Mouse (Mus musculus) left cerebral cortex, adult 2 months (tissue): ENCODE data around the gene Rfc1. TPM values are rescaled to one million over a fixed set of nuclear protein-coding genes. Genes with fewer than 3 reads are reported as not detected.

Source experiments
- DNase-seq, 2 experiments: peaks; one replicate each; pipeline ENCODE4 v3.0.0; 2021 to 2022; ENCODE audit warnings: low spot score in 2 of 2, mixed read lengths in 1 of 2; ENCODE audit errors: extremely low spot score in 1 of 2
- H3K27ac ChIP-seq: fragments of 200-600 bp; 2 replicates; pipeline ENCODE4 v1.8.1; 2022
- H3K4me3 ChIP-seq: fragments of 200-600 bp; 2 replicates; pipeline ENCODE4 v1.8.1; 2022
- CTCF ChIP-seq: fragments of 200-600 bp; IDR thresholded peaks from 2 replicates; pipeline ENCODE4 v1.8.1; 2022; ENCODE audit warnings: antibody characterized with exemption, mild to moderate bottlenecking, moderate library complexity
- intact Hi-C: fragments of 180-260 bp; cut with DNase I; formaldehyde crosslinking; loops from one replicate; pipeline ENCODE4 v1.15.1; 2025
- long read RNA-seq, 2 experiments: library from polyadenylated mRNA; stranded (forward); transcript quantifications; one replicate each; pipeline ENCODE4 v2.0.0; 2021; ENCODE audit warnings: borderline mapping rate in 2 of 2
- total RNA-seq, 2 experiments: library from RNA; stranded (reverse); gene quantifications; 2 replicates each; pipeline ENCODE4 v1.2.3; 2021

Rfc1 gene
- 10 to 100 TPM; 27.7 to 28.0 TPM for total RNA-seq
- long read RNA-seq, experiment 1, full-length matches to known transcripts = 31 of 56 reads
- long read RNA-seq, experiment 1, partial matches to known transcripts = 9 of 56 reads
- long read RNA-seq, experiment 1, other reads (novel, unspliced or antisense) = 16 of 56 reads
- long read RNA-seq, experiment 2, full-length matches to known transcripts = 24 of 38 reads
- long read RNA-seq, experiment 2, partial matches to known transcripts = 8 of 38 reads
- long read RNA-seq, experiment 2, other reads (novel, unspliced or antisense) = 6 of 38 reads

GRCm38 (mm10) chr5:65335298-65336074 is at the start of gene Rfc1:
Gene Rfc1 (minus strand): TSS chr5:65335670.
- Histone ChIP-seq H3K27ac (peak within 1 kb of the TSS; percentile 74), H3K4me3 (peak within 1 kb of the TSS; percentile 100)
- peak; percentile 90 to 92 for DNase-seq
- intact Hi-C loops = loop anchor here (1.0 to 5.0 kb wide), 2 partner anchors 56 to 362 kb away; partner anchors contain the start of genes Lias, Pds5a and Rpl9
- TF ChIP-seq CTCF = no peak; the same call in 1 of the 2 replicates

DNA sequence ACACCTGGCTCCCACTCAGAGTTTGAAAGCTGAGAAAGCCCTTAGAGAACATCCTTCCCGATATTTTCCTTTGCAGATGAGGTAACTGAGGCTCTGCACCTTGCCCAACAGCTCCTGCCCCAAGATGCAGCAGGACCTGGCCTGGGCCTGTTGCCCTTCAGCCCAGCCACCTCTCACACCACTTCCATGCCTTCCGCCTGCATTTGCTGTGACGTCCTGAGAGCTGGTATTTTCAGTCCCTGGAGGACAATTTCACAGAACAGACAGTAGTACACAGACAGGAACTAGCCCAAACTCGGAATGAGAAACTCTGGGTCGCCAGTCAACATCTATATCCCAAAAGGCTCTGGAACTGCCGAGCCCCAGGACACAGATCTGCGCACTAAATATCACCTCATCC is 39.3 kb upstream of the Rfc1 start:
- Histone ChIP-seq H3K4me3 (no peak overlapping the region), H3K27ac (no peak overlapping the region)
- intact Hi-C loops = no loop called here
- DNase-seq = no peak
- no peak for TF ChIP-seq CTCF

GRCm38 (mm10) chr5:65371551-65371950 is 36.1 kb upstream of the Rfc1 start:
- Histone ChIP-seq H3K27ac (no peak overlapping the region), H3K4me3 (no peak overlapping the region)
- DNase-seq = no peak
- intact Hi-C loops = no loop called here
- TF ChIP-seq CTCF = no peak

GRCm38 (mm10) chr5:65367837-65368236 is 32.4 kb upstream of the Rfc1 start:
- TF ChIP-seq CTCF = no peak
- Histone ChIP-seq H3K4me3 (no peak overlapping the region), H3K27ac (no peak overlapping the region)
- intact Hi-C loops = no loop called here
- DNase-seq = no peak

GRCm38 (mm10) chr5:65357771-65358170 is 22.3 kb upstream of the Rfc1 start:
- intact Hi-C loops = no loop called here
- TF ChIP-seq CTCF = no peak

GRCm38 (mm10) chr5:65356851-65357250 is 21.4 kb upstream of the Rfc1 start:
- Histone ChIP-seq H3K27ac (no peak overlapping the region), H3K4me3 (no peak overlapping the region)
- intact Hi-C loops = no loop called here
- DNase-seq = no peak
- no peak for TF ChIP-seq CTCF

More at GRCm38 (mm10) chr5:65357771-65358170, 22.3 kb upstream of the Rfc1 start:
- DNase-seq = no peak
- no peak overlapping the region for H3K4me3 ChIP-seq
- H3K27ac ChIP-seq = no peak overlapping the region

GRCm38 (mm10) chr5:65354985-65355384 is 19.5 kb upstream of the Rfc1 start:
- no peak overlapping the region for H3K4me3 ChIP-seq
- no peak overlapping the region for H3K27ac ChIP-seq
- intact Hi-C loops = no loop called here
- DNase-seq = no peak
- TF ChIP-seq CTCF = peak; percentile 1; the same call in 1 of the 2 replicates

GRCm38 (mm10) chr5:65354097-65354496 is 18.6 kb upstream of the Rfc1 start:
- no peak for TF ChIP-seq CTCF
- H3K4me3 ChIP-seq = no peak overlapping the region
- intact Hi-C loops = no loop called here
- H3K27ac ChIP-seq = no peak overlapping the region
- DNase-seq = no peak

- Histone ChIP-seq H3K4me3 (no peak overlapping the region), H3K27ac (no peak overlapping the region)
- TF ChIP-seq CTCF = no peak
- intact Hi-C loops = no loop called here
- DNase-seq = no peak
These were observed 15.0 kb upstream of the Rfc1 start for GRCm38 (mm10) chr5:65350508-65350907.

- intact Hi-C loops = no loop called here
- no peak for DNase-seq
- Histone ChIP-seq H3K4me3 (no peak within 1 kb of the TSS), H3K27ac (no peak within 1 kb of the TSS)
- TF ChIP-seq CTCF = no peak
These were observed 12.7 kb upstream of the Rfc1 start, which contains the start of gene Klb for GRCm38 (mm10) chr5:65348168-65348567. Gene Klb (plus strand): TSS chr5:65348314.

DNA sequence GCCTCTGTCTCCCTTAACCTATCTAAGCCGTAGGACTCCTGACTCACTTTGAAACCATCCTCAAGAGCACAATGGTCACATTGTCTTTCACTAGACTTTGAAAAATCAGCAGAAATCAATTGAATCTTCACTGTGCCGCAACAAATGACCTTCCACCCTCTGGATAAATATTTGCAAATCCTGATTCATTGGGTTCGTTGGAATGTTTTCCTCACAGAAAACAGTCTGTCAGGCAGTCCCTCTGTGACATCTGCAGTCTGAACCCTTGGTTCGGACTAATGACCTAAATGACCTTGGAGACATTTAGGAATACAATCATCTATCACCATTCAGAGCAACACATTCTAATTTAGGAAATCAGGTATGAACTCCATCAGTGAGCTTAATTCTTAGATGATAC is 4.7 kb upstream of the Rfc1 start:
- H3K27ac ChIP-seq = no peak overlapping the region
- intact Hi-C loops = no loop called here
- H3K4me3 ChIP-seq = no peak overlapping the region
- no peak for TF ChIP-seq CTCF
- no peak for DNase-seq

- DNase-seq = no peak
- TF ChIP-seq CTCF = peak; percentile 48
- intact Hi-C loops = loop anchor here (5.0 kb wide), 1 partner anchor 359 kb away; the partner anchor contains the start of gene Pds5a
These were observed 2.9 kb upstream of the Rfc1 start for GRCm38 (mm10) chr5:65338394-65338793.

More at GRCm38 (mm10) chr5:65338394-65338793, 2.9 kb upstream of the Rfc1 start:
- Histone ChIP-seq H3K27ac (no peak overlapping the region), H3K4me3 (no peak overlapping the region)
